Mouse (Mus musculus) CD8-positive naive resting alpha-beta T cell, adult 2 months (primary cell): ENCODE results near the gene Caskin1.
"Not testable (repeated sequence)": the region's sequence is repeated elsewhere in the genome, so short reads cannot be mapped to it uniquely, and the experiment has no call there.

Experiments used
- DNase-seq, 2 experiments: peaks; one replicate each; pipeline ENCODE4 v3.0.0; 2022; ENCODE audit warnings: low read depth in 2 of 2, low spot score in 2 of 2

Caskin1 gene

DNA sequence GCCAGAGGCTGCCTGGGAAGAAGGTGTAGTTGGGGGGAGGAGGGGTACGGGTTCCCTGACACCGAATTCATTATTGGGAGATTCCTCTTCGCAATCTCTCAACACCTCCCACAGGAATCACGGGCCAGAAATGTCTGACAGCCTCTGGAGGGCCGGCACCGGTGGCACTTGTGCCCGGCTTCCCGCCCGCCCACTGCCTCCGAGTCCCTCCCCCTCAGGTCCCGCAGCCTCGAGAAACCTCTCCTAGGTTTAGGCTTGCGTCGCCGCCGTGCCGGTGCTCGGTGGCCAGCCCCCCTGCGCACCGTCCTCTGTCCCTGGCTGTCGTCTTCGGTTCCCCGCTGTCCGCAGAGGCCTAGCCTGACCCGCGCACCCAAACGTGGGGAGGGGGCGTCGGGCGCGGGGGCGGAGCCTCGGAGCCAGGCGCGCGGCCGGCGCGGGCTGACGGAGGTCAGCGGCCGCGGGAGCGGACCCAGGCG is at the start of gene Caskin1:
TSS of gene Caskin1 (plus strand) at position 416 of the 476 bp plus-strand sequence.
- no peak for DNase-seq

DNA sequence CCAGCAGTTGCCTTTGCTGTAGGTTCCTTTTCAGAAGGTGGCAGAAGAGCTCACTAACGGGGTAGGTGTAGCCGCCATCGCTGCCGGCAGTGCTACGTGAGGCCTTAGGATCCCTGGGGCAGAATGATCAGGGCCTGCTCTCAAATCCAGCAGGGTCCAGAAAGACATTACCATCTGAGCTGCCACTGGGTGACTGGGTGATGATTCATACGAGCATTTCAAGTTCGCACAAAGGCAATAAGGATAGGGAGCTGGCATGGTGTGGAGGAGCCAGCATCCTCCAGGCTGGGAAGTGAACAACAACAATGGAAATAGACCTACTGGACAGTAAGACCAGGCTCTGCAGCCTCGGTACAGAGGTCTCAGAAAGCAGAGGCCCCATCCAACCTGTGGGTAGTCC is 48.0 kb upstream of the Caskin1 start:
- DNase-seq = no peak

DNA sequence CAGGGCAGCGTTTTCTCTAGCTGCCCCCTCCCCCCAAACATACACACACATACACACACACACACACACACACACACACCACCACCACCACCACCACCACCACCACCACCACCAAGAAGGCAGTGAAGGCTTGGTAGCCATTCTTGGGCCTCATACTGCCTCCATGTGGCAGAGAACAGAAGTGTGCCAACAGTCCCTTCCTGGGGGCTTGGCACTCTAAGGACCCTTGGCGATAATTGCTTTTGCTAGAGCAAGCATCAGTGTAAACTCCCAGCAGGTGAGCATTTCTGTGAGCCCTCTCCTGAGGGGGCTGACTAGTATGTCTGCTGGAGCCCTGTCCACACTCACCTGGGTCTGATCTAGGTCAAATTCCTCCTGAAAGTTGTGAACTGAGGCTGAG is 47.3 kb upstream of the Caskin1 start:
- DNase-seq = no peak

DNA sequence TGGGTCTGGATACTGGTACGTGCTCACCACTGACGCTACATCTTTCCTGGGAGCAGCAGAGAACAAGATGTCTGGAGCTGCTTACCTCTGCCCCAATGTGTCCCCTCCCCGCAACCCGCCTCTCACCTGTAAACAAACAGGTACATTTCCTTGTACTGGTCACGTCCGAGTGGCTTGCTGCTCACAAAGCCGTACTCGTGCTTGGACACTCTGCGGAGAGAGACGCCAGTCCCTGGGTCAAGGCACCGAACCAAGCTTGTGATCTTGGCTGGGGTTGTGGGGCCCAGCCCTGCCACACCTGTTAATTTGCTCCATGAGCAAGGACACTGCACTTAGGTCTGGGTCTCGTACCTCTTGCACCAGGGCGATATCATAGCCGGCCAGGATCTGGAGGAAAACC is 46.3 kb upstream of the Caskin1 start:
- DNase-seq = no peak

DNA sequence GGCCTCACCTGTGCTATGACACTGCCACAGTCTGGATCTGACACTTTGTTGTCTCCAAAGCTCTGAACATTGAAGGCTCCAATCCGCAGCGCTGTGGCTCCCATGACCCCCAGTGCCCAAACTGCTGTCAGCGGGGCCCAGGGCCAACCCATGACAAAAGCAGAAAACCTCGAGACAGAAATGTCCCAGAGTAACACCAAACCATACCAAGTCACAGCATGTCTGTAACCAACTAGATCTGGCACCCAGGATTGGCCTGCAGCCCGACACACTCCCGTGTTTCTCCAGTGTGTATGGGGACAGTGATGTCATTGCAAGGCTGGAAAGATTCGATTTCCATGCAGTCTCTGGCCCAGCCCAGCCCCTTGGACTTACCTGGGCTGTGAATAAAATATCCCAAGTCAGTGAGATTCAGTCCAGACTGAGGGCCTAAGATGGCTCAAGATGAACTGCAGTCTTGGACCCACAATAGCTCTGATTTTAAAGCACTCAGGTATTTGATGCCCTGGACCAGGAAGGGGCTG is 45.7 kb upstream of the Caskin1 start, which contains the start of gene Dnase1l2:
TSS of gene Dnase1l2 (minus strand) at position 474 of the 524 bp plus-strand sequence.
- DNase-seq = no peak

DNA sequence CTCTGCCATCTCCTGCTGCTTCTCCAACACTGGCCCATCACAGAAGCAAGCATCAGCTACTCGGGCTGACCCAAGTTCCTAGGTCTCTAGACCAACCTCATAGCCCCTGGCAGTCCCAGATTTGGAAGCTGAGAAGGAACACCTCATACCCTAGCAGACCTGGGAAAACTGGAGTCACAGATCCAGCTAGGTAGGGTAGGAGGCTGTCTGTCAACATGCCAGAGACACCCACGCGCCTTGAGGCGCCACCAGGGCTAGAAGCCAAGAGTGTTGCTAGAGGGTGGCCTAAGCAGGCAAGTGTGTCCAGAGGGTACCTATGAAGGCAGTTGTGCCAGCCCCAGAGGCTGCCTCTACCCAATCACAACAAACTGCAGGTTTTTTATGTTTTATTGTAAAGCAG is 45.0 kb upstream of the Caskin1 start:
- DNase-seq = no peak

DNA sequence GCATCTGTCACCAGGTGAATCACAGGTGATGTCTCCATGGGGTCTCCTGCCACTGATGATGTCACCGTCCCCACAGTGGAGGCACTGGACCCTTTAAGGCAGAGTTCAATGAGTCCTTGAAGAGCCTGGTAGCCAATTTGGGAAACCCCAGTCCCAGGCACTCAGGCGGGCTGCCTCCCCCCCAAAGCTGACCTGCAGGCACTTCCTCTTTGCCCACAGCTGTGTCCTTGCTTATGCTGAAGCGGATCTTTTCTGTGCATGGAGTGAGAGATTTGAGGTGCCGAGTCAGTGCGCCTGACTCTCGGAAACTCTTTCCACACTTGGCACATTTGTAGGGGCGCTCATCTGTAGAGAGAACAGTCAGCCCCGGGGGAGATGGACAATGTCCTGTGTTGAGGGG is 41.8 kb upstream of the Caskin1 start:
- DNase-seq = no peak

DNA sequence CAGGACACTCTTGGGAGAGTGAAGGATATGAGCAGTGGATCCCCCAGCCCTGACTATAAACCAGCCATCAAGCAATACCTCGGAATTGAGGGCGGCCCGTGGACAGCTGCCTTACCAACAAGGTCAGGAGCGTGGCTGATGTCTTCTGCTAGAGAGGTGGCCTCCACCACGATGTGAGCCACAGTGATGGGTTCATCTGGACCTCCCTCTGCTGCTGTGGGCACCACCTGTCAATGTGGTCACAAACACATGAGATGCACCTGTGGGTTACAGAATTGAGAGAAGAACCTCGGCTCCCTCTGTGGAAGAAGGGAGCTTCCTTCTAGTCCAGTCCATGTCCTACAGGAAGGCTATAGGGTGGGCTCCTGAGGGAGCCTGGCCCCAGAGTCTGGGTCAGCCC is 38.9 kb upstream of the Caskin1 start:
- DNase-seq = no peak

DNA sequence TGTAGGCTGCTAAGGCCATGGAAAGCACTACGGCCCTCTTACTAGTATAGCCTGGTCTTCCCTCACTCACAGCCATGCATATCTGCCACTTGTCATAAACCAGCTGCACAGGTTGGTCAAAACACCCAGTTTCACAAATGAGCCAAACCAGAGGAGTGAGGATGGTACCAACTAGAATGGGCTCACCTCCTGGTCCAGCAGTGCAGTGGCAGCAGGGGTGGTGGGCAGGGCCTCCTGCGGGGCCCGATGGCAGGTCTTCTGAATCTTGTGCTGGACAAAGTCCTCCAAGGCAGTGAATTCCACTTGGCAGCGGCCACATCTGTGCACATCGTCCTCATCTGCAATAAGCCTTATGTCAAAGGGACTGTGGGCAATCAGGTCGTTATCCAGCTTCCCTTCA is 37.2 kb upstream of the Caskin1 start:
- no peak for DNase-seq

DNA sequence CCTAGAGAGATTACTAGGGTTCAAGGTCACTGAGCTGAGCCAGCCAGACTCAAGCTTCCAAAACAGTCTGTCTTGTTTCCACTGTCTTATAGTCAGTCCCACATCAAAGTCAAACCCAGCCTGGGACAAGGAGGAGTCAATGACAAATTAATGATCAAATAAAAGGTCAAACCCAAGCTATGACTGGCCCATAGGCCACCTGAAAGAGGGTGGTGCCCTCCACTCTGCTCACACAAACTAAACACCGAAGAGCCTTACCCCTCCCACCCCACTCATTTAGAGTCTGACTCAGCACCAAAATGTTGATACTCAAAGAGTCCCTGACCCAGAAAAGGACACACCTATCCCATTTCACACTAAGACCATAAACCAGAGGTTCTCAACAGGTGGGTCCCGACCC is 35.0 kb upstream of the Caskin1 start:
- no peak for DNase-seq

DNA sequence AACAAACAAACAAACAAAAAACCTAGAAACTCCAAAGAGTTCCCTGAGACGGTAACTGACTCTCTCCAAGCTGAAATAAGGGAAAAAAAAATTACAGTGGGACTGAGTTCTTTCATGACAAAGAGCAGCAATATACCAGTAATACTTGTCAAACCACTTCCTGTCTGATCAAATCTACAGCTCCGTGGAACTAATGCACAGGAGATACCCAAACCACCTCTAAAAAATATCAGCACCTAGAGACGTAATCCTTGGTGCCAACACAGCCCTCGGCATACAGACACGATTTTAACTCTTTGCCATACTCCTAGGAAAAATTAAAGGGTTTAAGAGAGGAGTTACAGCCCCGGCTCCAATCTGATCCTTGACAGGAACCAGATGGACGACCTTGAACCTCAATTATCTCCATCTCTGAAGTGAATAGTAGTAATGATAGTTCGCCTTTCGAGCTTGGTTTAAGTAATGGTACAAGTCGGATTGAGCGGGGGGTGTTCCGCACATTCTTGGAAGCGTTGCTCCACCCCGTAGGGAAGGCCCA is 34.1 kb upstream of the Caskin1 start:
- DNase-seq = peak; percentile 16 to 28

DNA sequence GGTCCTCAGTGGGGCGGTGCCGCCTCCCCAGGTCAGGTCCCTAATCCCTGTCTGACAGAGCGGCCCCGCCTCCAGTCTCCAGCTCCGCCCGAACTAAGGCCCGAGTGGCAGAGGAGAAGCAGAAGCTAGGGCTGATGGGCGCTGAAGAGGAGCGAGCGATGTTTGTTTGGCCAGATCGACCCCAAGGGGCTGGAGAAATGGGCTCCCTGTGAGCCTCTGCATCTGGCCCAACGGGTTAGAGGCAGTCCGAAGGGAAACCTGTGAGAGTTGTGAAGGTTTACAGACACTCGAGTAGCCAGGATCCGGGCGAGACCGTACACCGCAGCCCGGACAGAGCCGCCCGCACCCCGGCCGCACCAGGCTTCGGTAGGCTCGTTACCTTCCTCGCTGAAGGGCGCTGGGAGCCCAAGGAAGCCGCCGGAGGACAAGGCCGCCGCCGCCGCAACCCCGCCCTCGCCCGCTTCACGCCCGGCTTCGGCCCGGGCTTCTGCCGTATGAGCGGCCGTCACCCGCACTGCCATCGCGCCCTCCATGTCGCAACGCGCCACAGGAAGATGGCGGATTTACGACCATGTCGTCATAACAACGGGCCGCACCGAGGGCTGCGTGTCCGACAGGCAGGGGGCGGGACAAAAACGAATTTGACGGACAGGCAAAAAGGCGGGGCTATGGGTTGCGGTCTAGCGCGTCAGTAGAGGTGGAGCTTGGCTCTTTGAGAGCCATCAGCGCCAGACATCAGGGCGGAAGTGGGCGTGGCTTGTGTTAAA is 33.5 kb upstream of the Caskin1 start:
- DNase-seq = peak; percentile 98 to 100

DNA sequence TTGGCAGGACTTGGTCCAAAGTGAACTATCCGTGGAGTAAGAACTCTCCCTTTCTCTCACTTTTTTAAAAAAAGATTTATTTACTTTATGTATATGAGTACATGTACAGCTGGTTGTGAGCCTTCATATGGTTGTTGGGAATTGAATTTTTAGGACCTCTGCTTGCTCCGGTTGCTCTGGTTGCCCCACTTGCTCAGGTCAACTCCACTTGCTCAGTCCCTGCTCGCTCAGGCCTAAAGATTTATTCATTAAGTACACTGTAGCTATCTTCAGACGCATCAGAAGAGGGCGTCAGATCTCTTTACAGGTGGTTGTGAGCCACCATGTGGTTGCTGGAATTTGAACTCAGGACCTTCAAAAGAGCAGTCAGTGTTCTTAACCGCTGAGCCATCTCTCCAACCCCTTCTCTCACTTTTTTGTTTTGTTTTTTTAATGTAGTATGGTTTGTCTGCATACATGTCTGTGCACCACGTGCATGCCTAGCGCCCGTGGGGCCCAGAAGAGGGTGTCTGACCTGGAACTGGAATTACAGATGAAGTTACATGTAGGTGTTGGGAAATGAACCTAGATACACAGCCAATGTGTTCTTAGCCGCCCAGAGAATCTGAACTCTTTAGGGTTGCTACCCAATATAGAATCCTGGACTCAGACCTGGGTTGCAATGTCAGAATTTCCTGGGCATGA is 32.7 kb upstream of the Caskin1 start:
- DNase-seq = not testable (repeated sequence)

DNA sequence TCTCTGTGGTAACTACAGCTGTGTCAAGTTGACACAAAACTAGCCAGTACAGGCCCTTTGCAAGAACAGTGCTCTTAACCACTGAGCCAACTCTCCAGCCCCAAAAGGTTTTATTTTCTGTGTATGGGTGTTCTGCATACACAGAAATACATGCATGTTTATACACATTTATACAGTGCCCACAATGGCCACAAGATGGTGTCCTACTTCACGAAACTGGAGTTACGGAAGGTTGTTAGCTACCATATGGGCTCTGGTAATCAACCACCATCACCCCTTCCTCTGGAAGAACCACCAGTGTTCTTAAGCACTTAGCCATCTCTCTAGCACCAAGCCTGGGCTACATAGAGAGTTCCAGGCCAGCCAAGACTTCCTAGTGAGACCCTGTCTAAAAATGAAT is 26.8 kb upstream of the Caskin1 start:
- peak in 1 of 2 experiments; percentile 43 for DNase-seq

DNA sequence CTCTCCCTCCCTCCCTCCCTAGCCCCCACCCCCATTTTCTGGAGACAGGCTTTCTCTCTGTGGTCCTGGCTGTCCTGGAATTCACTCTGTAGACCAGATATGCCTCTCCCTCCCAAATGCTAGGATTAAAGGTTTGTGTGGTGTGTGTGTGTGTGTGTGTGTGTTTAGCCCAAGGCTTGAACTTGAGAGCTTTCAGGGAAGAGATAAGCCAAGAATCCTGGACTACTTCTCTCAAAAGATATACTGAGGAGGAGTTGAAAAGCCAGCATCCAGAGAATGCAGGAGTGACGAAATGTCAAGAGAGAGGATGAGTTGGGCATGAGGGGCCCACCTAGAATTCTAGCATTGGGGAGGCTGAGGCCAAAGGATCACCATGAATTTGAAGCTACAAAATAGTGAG is 25.5 kb upstream of the Caskin1 start:
- DNase-seq = no peak

DNA sequence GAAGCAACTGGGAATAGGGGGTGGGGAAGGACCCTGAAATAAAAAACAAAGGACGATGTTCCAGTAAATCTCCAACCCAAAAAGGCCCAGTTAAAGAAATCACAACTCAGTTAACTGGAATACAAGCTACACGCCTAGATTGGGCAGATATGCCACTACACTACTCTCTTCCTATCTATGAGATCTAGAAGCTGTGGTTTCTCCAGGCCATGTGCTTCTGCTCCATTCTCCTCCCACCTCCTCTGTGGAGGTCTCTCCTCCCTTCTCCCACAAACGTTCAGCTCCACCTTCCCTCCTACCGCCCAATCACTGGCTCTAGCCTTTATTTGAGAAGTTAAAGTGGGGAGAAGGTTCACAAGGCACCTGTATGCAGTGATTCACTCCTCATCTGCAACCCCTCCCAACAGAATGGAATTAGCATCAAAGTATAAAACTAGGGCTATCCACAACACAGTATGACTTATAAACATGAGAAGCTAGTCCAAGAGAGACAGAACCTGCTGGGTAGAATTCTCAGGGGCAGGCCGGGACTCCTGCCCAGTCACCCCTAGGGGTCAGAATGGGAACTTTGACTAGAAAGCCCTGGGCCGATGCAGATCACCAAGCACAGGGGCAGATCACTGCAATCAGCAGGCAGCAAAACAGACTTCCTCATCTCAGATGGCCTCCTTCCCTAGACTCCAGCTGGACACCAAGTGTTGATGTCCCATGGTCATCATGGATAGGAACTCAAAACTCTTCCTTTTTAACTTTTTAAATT is 24.8 kb upstream of the Caskin1 start:
- no peak for DNase-seq

DNA sequence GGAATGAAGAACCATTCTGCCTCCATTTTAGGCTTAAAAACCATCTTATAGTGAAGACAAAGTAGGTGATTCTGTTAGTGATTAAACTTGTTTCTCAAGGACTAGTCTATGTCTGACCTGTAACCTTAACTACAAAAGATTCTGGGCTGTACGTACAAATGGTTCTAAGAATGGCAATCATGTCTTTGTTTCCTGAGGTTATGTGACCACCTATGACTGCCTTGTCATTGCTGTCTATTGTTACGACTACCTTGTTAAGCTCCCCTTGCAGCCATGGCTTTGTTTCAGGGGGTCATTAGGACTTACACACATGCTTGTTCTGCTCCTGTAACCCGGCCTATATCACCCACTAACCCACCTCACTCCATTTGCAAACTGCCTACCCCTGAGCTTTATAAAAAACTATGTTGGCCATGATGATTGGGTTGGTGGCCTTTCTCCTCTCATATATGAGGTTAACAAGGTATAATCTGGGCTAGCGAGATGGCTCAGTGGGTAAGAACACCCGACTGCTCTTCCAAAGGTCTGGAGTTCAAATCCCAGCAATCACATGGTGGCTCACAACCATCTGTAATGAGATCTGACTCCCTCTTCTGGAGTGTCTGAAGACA is 19.7 kb upstream of the Caskin1 start:
- DNase-seq = no peak

DNA sequence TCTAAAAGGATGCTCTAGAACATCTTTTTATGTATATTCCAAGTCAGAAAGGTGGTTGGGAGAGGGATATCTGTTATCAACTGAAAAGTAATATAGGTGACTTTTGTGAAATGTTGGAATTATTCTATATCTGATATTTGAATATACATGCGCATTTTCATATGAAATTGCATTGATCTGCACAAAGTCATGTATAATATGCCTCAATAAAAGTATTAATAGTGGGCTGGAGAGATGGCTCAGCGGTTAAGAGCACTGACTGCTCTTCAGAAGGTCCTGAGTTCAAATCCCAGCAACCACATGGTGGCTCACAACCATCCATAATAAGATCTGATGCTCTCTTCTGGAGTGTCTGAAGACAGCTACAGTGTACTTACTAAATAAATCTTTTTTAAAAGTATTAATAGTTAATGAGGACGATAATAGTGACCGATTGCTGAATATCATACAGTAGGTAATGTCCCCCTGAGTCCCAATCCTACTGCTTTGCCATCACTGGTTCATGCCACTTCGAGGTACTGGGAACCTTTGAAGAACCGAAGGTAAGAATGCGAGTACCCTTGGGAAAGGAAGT is 19.0 kb upstream of the Caskin1 start:
- DNase-seq = no peak

DNA sequence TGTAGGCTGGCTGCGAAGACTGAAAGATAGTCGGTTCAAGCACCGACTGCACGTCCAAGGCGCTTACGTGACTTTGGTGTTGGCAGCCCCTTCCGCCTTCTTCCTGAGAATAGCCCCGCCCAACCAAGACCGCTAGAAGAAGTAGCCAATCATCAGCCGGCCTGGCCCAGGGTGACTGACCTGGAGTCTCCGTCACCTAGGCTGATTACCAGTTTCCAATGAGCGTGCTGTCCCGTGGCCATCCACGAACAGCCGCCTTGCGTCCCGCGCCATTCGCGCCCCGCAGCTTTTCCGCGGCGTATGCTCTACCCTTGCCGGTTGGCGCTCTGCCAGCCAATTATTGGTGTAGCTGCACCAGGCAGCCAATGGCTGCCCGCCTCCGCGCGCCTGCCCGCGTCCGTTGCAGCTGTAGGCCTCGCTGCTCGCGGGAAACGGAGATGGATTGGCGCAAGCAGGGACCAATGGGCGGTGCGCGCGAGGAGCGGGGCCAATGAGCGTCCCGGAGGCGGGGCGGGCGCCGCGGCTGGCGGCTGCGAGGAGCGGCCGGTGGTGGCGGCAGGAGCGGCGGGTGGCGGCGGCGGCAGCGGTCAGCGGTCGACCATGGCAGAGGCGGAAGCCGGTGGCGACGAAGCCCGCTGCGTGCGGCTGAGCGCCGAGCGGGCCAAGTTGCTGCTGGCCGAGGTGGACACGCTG is 18.3 kb upstream of the Caskin1 start, which contains the start of the genes E4f1 and Pgp:
TSS of gene E4f1 (minus strand) at position 404 of the 693 bp plus-strand sequence.
TSS of gene Pgp (plus strand) at position 483 of the 693 bp plus-strand sequence.
- DNase-seq = peak; percentile 95 to 96
